Mouse (Mus musculus) kidney, embryonic 14.5 days (tissue): ENCODE results near the gene Tspyl2. TPM values are rescaled to one million over a fixed set of nuclear protein-coding genes. Genes with fewer than 3 reads are reported as not detected.
"Not testable (repeated sequence)": the region's sequence is repeated elsewhere in the genome, so short reads cannot be mapped to it uniquely, and the experiment has no call there.

Source experiments
- ATAC-seq: fragments of 200-750 bp; cut with Nextera tagmentation; 2 replicates; pipeline ENCODE4 v1.8.0; 2017; ENCODE audit warnings: moderate number of reproducible peaks, mild to moderate bottlenecking, moderate TSS enrichment, moderate library complexity; ENCODE audit not compliant: low FRiP score, low TSS enrichment
- H3K27ac ChIP-seq: fragments of 300-500 bp; sonication (generic); 2 replicates; pipeline ENCODE4 v1.5.1; 2014; ENCODE audit warnings: low read depth, mild to moderate bottlenecking, low read length, moderate library complexity, mixed read lengths
- H3K27me3 ChIP-seq: fragments of 300-500 bp; sonication (generic); 2 replicates; pipeline ENCODE4 v1.6.1; 2014; ENCODE audit warnings: mild to moderate bottlenecking, low read length; ENCODE audit not compliant: control insufficient read depth, insufficient read depth
- H3K36me3 ChIP-seq: fragments of 300-500 bp; sonication (generic); 2 replicates; pipeline ENCODE4 v1.6.1; 2014; ENCODE audit warnings: low read length, mixed read lengths; ENCODE audit not compliant: control insufficient read depth, insufficient read depth
- H3K4me1 ChIP-seq: fragments of 300-500 bp; sonication (generic); 2 replicates; pipeline ENCODE4 v1.6.1; 2014; ENCODE audit warnings: low read length, mixed read lengths; ENCODE audit not compliant: control insufficient read depth, insufficient read depth
- H3K4me2 ChIP-seq: fragments of 300-500 bp; sonication (generic); replicated peaks from 2 replicates; pipeline ENCODE4 v1.6.1; 2014; ENCODE audit warnings: low read depth, mild to moderate bottlenecking, low read length
- H3K4me3 ChIP-seq: fragments of 300-500 bp; sonication (generic); 2 replicates; pipeline ENCODE4 v1.5.1; 2014; ENCODE audit warnings: mild to moderate bottlenecking, low read length
- H3K9ac ChIP-seq: fragments of 300-500 bp; sonication (generic); 2 replicates; pipeline ENCODE4 v1.6.1; 2014; ENCODE audit warnings: low read depth, mild to moderate bottlenecking, low read length, moderate library complexity
- H3K9me3 ChIP-seq: fragments of 300-500 bp; sonication (generic); 2 replicates; pipeline ENCODE4 v1.6.1; 2016; ENCODE audit warnings: low read length; ENCODE audit not compliant: control insufficient read depth
- WGBS: fragments of 180-500 bp; shearing (Covaris S2); extraction: QIAGEN DNeasy Blood & Tissue Kit; methylation state at CpG from one replicate; pipeline ENCODE4 v1.1.7; 2014; 5-methylcytosine and 5-hydroxymethylcytosine counted together
- polyA plus RNA-seq: library from polyadenylated mRNA; unstranded; fragments of >200 nt; fragmentation: Nextera tagmentation; extraction: Ambion mirVana; gene quantifications from 2 replicates; pipeline ENCODE4 v1.2.1, GENCODE M21; 2014

The Tspyl2 gene
- polyA plus RNA-seq, 1 experiment from 2014 or later, result 25.2 TPM

GRCm38 (mm10) chrX:152320535-152320934 lies 21.7 kb downstream of the Tspyl2 start:
- no peaks in the 10 kb centered on the region for H3K27me3 ChIP-seq
- H3K4me3 ChIP-seq, result no peak overlapping the region
- no peaks in the 10 kb centered on the region for H3K4me1 ChIP-seq
- no peak overlapping the region for H3K27ac ChIP-seq
- no peak overlapping the region for H3K9ac ChIP-seq
- WGBS, result 81% methylated on average over 4 of the region's 4 CpGs
- no peak overlapping the region for H3K4me2 ChIP-seq
- no peaks in the 10 kb centered on the region for H3K9me3 ChIP-seq
- no peak for ATAC-seq
- peaks cover 2% of the 10 kb centered on the region; the same call in 1 of the 2 replicates for H3K36me3 ChIP-seq

DNA sequence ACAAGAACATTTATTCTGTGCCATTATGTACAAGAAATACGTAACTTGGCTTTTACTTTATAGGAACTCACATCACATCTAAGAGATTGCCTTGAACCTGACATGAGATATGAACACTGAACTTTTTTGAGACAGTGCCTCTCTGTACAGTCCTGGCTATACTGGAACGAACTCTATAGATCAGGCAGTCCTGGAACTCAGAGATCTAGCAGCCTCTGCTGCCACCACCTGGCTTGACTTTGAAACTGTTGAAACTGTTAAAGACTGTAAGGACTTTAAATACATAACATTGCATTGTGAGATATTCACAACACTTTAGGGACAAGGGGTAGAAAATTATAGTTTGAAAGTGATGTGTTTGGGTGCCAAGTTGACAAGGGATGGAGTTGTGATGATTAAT lies 34.3 kb downstream of the Tspyl2 start:
- 64% methylated on average over 2 of the region's 2 CpGs for WGBS

GRCm38 (mm10) chrX:152307371-152307770 lies 34.9 kb downstream of the Tspyl2 start:
- Histone ChIP-seq H3K4me3 (no peak overlapping the region), H3K27me3 (no peaks in the 10 kb centered on the region), H3K4me2 (no peak overlapping the region), H3K36me3 (no peaks in the 10 kb centered on the region), H3K9me3 (no peaks in the 10 kb centered on the region), H3K27ac (no peak overlapping the region), H3K4me1 (no peaks in the 10 kb centered on the region), H3K9ac (no peak overlapping the region)
- no peak for ATAC-seq

More for the DNA sequence above, 34.3 kb downstream of the Tspyl2 start:
- Histone ChIP-seq H3K4me1 (no peaks in the 10 kb centered on the region), H3K4me2 (no peak overlapping the region), H3K27ac (no peak overlapping the region), H3K9me3 (no peaks in the 10 kb centered on the region), H3K36me3 (no peaks in the 10 kb centered on the region), H3K9ac (no peak overlapping the region), H3K27me3 (no peaks in the 10 kb centered on the region), H3K4me3 (no peak overlapping the region)
- no peak for ATAC-seq

DNA sequence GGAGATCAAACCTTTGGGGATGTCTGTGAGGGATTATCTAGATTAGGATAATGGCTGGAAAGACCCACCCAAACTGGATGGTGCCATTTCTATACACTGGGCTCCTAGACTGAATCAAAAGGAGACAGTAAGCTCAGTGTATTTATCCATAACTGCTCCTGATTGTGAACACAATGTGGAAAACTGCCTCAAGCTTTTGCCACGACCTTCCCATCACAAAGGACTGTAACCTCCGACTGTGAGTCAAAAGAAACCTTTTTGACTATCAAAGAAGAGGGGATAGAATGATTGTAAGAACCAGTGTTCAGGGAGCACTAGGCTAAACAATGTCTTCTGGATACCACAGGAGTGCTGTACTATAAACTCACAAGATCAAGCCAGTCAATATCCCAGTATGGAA lies 36.0 kb downstream of the Tspyl2 start:
- ATAC-seq, result no peak
- Histone ChIP-seq H3K9ac (no peak overlapping the region), H3K27ac (no peak overlapping the region), H3K27me3 (no peaks in the 10 kb centered on the region), H3K4me1 (no peaks in the 10 kb centered on the region), H3K4me3 (no peak overlapping the region), H3K4me2 (no peak overlapping the region), H3K36me3 (no peaks in the 10 kb centered on the region), H3K9me3 (no peaks in the 10 kb centered on the region)
- WGBS, result 80% methylated on average over 2 of the region's 2 CpGs

DNA sequence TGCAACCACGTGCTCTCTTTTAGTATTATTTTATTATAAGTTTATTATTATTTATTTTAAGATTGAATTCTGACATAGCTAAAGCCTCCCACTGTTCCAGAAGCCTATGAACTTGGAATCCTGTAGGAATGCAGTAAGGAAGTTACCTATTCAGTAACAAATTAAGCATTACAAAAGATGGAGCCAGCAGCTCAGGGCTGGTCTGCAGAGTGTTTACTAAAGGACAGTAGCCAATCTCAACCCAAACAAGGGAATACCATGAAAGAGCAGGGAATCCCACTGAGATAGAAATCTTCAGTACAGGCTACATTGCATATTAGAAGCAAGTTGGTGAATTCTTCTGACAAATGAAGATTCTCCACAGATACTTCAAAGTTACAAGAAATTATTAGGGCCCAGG lies 55.2 kb downstream of the Tspyl2 start:
- H3K36me3 ChIP-seq, H3K4me3 ChIP-seq, ATAC-seq, H3K27ac ChIP-seq, H3K9ac ChIP-seq, H3K4me2 ChIP-seq, H3K9me3 ChIP-seq, H3K27me3 ChIP-seq, H3K4me1 ChIP-seq: not testable (repeated sequence)
- WGBS, result 56% methylated on average over 1 of the region's 1 CpGs

Other genes starting within 250 kb of the Tspyl2 start
- 3.8 and 4.0 TPM in 2 replicates for gene Iqsec2, start 198.2 kb downstream of the Tspyl2 start, polyA plus RNA-seq
- 39.4 and 42.5 TPM in 2 replicates for gene Kdm5c, start 109.4 kb downstream of the Tspyl2 start, polyA plus RNA-seq
- 20.5 and 22.0 TPM in 2 replicates for gene Kantr, start 14.9 kb downstream of the Tspyl2 start, polyA plus RNA-seq
- gene Gpr173, start 26.3 kb upstream of the Tspyl2 start, polyA plus RNA-seq, result 4.1 and 5.7 TPM in 2 replicates
- not detected in 2 replicates for gene Cldn34a, start 220.9 kb upstream of the Tspyl2 start, polyA plus RNA-seq